Mouse (Mus musculus) hindbrain, embryonic 13.5 days (tissue): ENCODE data around the gene Mtch1. TPM values are rescaled to one million over a fixed set of nuclear protein-coding genes. Genes with fewer than 3 reads are reported as not detected.

Experiments used
- ATAC-seq: fragments of 200-750 bp; cut with Nextera tagmentation; 2 replicates; pipeline ENCODE4 v1.8.0; 2017; ENCODE audit warnings: moderate TSS enrichment; ENCODE audit not compliant: low FRiP score
- H3K27ac ChIP-seq: fragments of 300-500 bp; sonication (generic); 2 replicates; pipeline ENCODE4 v1.5.1; 2015; ENCODE audit warnings: inconsistent platforms, mild to moderate bottlenecking, moderate library complexity
- H3K27me3 ChIP-seq: fragments of 300-500 bp; sonication (generic); 2 replicates; pipeline ENCODE4 v1.6.1; 2015; ENCODE audit warnings: mild to moderate bottlenecking, inconsistent platforms
- H3K36me3 ChIP-seq: fragments of 300-500 bp; sonication (generic); 2 replicates; pipeline ENCODE4 v1.6.1; 2015; ENCODE audit warnings: mild to moderate bottlenecking, inconsistent platforms
- H3K4me1 ChIP-seq: fragments of 300-500 bp; sonication (generic); replicated peaks from 2 replicates; pipeline ENCODE4 v1.6.1; 2015; ENCODE audit warnings: inconsistent platforms
- H3K4me2 ChIP-seq: fragments of 300-500 bp; sonication (generic); 2 replicates; pipeline ENCODE4 v1.6.1; 2015; ENCODE audit warnings: inconsistent platforms, mild to moderate bottlenecking, moderate library complexity
- H3K4me3 ChIP-seq: fragments of 300-500 bp; sonication (generic); 2 replicates; pipeline ENCODE4 v1.5.1; 2015; ENCODE audit warnings: mild to moderate bottlenecking, inconsistent platforms
- H3K9ac ChIP-seq: fragments of 300-500 bp; sonication (generic); 2 replicates; pipeline ENCODE4 v1.6.1; 2015; ENCODE audit warnings: mild to moderate bottlenecking, inconsistent platforms
- H3K9me3 ChIP-seq: fragments of 300-500 bp; sonication (generic); 2 replicates; pipeline ENCODE4 v1.6.1; 2016; ENCODE audit warnings: inconsistent platforms
- WGBS: fragments of 180-500 bp; shearing (Covaris S2); methylation state at CpG from one replicate; pipeline ENCODE4 v1.1.7; 2015; 5-methylcytosine and 5-hydroxymethylcytosine counted together
- polyA plus RNA-seq: library from polyadenylated mRNA; unstranded; fragments of >200 nt; fragmentation: Nextera tagmentation; extraction: Ambion mirVana; gene quantifications from 2 replicates; pipeline ENCODE4 v1.2.1, GENCODE M21; 2015

Mtch1 gene
- polyA plus RNA-seq, 1 experiment from 2014 or later: 423 TPM

DNA sequence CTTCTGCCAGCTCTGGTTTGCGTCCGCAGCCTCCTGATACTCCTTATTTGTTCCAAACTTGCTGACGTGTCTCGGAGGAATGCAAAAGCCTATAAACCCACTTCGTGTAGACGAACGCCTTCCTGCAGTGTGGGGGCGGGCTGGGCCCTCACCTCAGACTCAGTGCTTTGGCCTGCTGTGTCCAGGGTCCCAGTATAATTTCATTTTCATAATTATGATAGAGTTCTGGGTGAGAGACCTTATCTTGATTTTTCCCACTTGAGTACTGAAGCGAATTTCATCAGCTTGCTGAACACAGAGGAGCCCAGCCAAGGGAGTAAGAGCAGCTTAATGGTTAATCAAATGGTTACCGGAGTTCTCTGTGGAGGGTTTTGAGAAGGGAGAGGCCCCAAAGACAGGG, 50.4 kb downstream of the Mtch1 start:
- H3K9ac ChIP-seq: no peak overlapping the region
- no peak overlapping the region for H3K4me2 ChIP-seq
- no peak overlapping the region for H3K27ac ChIP-seq
- H3K4me3 ChIP-seq: no peak overlapping the region
- H3K27me3 ChIP-seq: no peaks in the 10 kb centered on the region
- H3K9me3 ChIP-seq: no peaks in the 10 kb centered on the region
- no peaks in the 10 kb centered on the region for H3K4me1 ChIP-seq
- H3K36me3 ChIP-seq: peaks cover 95% of the 10 kb centered on the region
- 84% methylated on average over 10 of the region's 10 CpGs for WGBS
- ATAC-seq: no peak

DNA sequence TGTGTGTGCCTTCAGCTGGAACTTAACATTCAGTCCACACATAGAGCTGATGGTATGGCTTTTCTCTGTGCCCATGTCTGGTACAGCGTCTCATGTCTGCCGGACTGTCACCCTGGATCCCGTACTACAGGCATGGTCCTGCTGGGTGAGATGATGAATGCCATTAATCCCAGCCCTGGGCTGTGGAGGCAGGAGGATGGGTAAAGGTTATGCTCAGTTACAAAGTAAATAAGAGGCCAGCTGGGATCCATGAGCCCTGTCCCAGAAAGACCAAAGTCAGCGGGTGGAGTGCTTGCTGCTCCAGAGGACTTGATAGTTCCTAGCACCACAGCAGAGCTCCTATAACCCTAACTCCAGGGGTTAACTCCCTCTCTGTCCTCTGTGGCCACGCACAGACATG, 51.9 kb downstream of the Mtch1 start:
- Histone ChIP-seq H3K27ac (no peak overlapping the region), H3K9me3 (no peaks in the 10 kb centered on the region), H3K4me1 (no peaks in the 10 kb centered on the region), H3K27me3 (no peaks in the 10 kb centered on the region), H3K4me3 (no peak overlapping the region), H3K4me2 (no peak overlapping the region), H3K9ac (no peak overlapping the region), H3K36me3 (peaks cover 88% of the 10 kb centered on the region)
- ATAC-seq: no peak
- 81% methylated on average over 5 of the region's 5 CpGs for WGBS

DNA sequence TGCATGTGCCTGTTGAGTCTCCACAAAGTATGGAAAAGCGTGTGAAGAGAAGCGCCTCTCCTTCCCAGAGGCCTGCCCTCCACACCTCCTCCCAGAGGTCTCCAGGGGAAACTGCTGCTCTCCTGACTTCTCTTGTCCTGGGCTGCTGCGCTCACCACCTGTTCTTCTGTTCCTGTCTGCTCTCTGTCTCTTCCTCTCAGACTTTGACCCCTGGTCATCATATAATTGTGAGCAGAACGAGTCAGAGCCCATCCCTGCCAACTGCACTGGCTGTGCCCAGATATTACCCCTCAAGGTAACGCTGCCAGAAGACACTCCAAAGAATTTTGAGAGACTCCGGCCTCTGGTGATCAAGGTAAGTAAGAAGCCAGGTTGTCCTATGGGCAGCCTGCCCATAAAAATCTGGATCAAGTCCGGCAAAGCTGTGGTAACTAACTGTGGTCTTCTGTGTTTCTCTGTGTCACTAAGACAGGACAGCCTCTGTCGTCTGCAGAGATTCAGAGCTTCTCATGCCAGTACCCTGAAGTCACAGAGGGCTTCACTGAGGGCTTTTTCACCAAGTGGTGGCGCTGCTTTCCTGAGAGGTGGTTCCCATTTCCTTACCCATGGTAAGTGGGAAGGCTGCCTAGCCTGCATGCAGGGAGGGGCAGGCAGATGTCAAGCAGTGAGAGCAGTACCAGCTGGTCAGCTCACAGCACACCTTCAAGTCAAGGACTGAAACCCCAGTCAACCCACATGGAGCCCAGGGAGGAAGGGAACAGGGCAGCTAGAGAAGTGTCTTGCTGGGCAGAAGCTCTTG, 53.7 kb downstream of the Mtch1 start:
- ATAC-seq: no peak
- 81% methylated on average over 9 of the region's 9 CpGs for WGBS
- Histone ChIP-seq H3K9me3 (no peaks in the 10 kb centered on the region), H3K4me1 (no peaks in the 10 kb centered on the region), H3K4me2 (no peak overlapping the region), H3K9ac (no peak overlapping the region), H3K27ac (no peak overlapping the region), H3K36me3 (peaks cover 79% of the 10 kb centered on the region), H3K4me3 (no peak overlapping the region), H3K27me3 (no peaks in the 10 kb centered on the region)

DNA sequence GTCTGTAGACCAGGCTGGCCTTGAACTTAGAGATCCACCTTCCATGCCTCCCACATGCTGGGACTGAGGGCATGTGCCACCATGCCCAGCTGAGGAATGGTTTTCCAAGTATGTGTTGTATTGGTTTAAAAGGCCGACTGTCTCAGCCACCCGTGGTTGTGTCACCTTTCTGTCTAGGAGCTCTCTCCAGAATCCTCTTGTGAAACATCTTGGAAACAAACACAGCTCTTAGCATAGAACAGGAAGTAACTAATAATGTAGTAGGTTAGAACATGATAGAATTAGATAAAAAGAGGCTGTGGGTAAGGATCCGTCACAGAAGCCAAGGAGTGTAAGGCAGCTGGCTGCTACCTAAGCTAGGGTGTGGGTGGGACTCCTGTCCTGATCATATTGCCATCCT, 54.7 kb downstream of the Mtch1 start:
- Histone ChIP-seq H3K36me3 (peaks cover 71% of the 10 kb centered on the region), H3K9me3 (no peaks in the 10 kb centered on the region), H3K4me2 (no peak overlapping the region), H3K4me1 (no peaks in the 10 kb centered on the region), H3K4me3 (no peak overlapping the region), H3K27me3 (no peaks in the 10 kb centered on the region), H3K27ac (no peak overlapping the region), H3K9ac (no peak overlapping the region)
- ATAC-seq: no peak
- WGBS: 89% methylated on average over 3 of the region's 3 CpGs

GRCm38 (mm10) chr17:29291793-29292192, 55.9 kb downstream of the Mtch1 start:
- no peak for ATAC-seq
- Histone ChIP-seq H3K4me1 (no peaks in the 10 kb centered on the region), H3K27ac (no peak overlapping the region), H3K27me3 (no peaks in the 10 kb centered on the region), H3K36me3 (peaks cover 59% of the 10 kb centered on the region), H3K4me3 (no peak overlapping the region), H3K4me2 (no peak overlapping the region), H3K9me3 (no peaks in the 10 kb centered on the region), H3K9ac (no peak overlapping the region)
- WGBS: 86% methylated on average over 7 of the region's 7 CpGs

- Histone ChIP-seq H3K27ac (peak overlapping the region; percentile 74), H3K36me3 (peaks cover 54% of the 10 kb centered on the region)
- ATAC-seq: no peak
These were observed 65.3 kb downstream of the Mtch1 start for GRCm38 (mm10) chr17:29282216-29282952.

More at GRCm38 (mm10) chr17:29282216-29282952, 65.3 kb downstream of the Mtch1 start:
- no peak overlapping the region for H3K4me3 ChIP-seq
- H3K4me1 ChIP-seq: peaks cover 13% of the 10 kb centered on the region
- H3K9ac ChIP-seq: peak overlapping the region; percentile 30; the same call in 1 of the 2 replicates
- H3K27me3 ChIP-seq: no peaks in the 10 kb centered on the region
- H3K4me2 ChIP-seq: no peak overlapping the region
- 48% methylated on average over 21 of the region's 21 CpGs for WGBS
- no peaks in the 10 kb centered on the region for H3K9me3 ChIP-seq

Other genes with a start within 250 kb of the Mtch1 start
- gene Rab44, start 233.8 kb downstream of the Mtch1 start, polyA plus RNA-seq: 0.22 TPM in 1 of 2 replicates, not detected in the other
- gene Cpne5, start 109.8 kb downstream of the Mtch1 start, polyA plus RNA-seq: 18.9 and 20.2 TPM in 2 replicates
- 106 and 114 TPM in 2 replicates for gene Ppil1, start 83.7 kb downstream of the Mtch1 start, polyA plus RNA-seq
- gene BC004004, start 79.1 kb downstream of the Mtch1 start, polyA plus RNA-seq: 108 and 111 TPM in 2 replicates
- 1.3 and 2.0 TPM in 2 replicates for gene Pi16, start 30.3 kb downstream of the Mtch1 start, polyA plus RNA-seq
- gene Fgd2, start 13.0 kb upstream of the Mtch1 start, polyA plus RNA-seq: 3.8 and 5.3 TPM in 2 replicates
- gene Pim1, start 142.8 kb upstream of the Mtch1 start, polyA plus RNA-seq: 12.7 and 13.8 TPM in 2 replicates
- not detected in 2 replicates for gene Gm17657, start 201.7 kb upstream of the Mtch1 start, polyA plus RNA-seq
- gene Tbc1d22b, start 201.9 kb upstream of the Mtch1 start, polyA plus RNA-seq: 22.1 and 22.8 TPM in 2 replicates
- gene Tmem217, start 204.5 kb upstream of the Mtch1 start, polyA plus RNA-seq: 1.6 and 1.8 TPM in 2 replicates